Mouse (Mus musculus) thymus, postnatal 0 days (tissue): ENCODE data around the gene Rorb. TPM values are rescaled to one million over a fixed set of nuclear protein-coding genes. Genes with fewer than 3 reads are reported as not detected.

Experiments used
- DNase-seq: peaks from one replicate; pipeline ENCODE4 v3.0.0-alpha.2; 2015; ENCODE audit warnings: low spot score
- polyA plus RNA-seq: library from polyadenylated mRNA; unstranded; fragments of >200 nt; fragmentation: Nextera tagmentation; extraction: Ambion mirVana; gene quantifications from 2 replicates; pipeline ENCODE4 v1.2.1, GENCODE M21; 2015

Rorb gene
- polyA plus RNA-seq = 0.01 TPM in 1 of 2 replicates, not detected in the other

GRCm38 (mm10) chr19:19110793-19111427 lies at the start of gene Rorb:
Gene Rorb, minus strand, starts transcription at chr19:19111196.
- peak; percentile 51 for DNase-seq

DNA sequence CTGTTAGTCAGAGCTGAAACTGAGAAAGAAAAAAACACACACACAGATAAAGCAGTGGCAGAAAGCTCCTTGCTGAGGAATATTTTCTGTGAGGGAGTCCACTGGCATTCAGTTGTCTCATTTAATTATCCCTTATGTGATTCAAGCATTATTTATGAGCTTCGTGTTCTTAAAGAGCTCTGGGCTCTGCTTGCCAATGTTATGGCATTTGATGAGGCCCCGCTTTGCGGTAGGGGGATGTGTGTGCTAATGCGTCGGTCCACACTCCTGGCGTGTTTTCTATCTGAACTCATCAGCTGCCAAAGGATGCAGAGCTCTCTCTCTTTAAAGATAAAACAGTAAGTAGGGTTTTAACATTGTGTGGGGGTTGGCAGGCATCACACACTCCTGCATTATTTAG lies 37.9 kb upstream of the Rorb start:
- no peak for DNase-seq

- no peak for DNase-seq
These were observed 33.5 kb upstream of the Rorb start for GRCm38 (mm10) chr19:19144447-19144846.

GRCm38 (mm10) chr19:19136856-19137255 lies 25.9 kb upstream of the Rorb start:
- DNase-seq = no peak

DNA sequence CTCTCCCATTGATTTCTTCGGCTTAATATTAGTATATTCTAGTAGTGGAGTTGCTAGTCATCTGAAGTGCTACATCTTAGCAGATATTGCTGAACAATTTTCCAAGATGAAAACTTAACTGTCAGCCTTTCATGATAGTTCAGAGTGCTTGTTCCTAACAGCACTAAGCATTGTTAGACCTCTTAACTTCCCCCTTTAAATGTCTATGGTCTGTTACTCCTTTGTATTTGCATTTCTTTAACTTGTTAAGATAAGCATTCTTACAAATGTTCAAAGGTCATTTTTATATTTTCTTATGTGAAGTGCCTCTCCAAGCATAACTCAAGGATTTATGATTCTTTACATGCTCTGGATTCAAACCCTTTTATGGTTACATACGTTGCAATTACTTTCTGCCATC lies 24.8 kb upstream of the Rorb start:
- no peak for DNase-seq

DNA sequence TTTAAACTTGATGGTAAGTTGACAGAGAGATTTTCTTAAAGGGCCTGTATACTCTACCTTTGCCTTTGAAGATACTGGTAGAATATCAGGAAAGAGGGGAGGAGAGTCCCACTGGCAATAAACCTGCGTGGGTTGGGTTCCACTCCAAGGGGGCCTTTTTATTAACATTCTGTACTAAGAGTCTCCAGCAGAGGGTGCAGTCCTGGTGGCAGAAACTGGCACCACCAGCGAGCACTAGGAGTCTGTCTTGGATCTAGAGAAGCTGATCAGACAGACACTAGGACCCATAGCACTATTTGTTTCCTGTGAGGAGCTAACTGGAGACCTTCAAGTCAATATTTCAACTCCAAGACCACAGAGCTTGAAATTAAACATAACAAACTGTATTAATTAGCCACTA lies 11.3 kb upstream of the Rorb start:
- DNase-seq = no peak

DNA sequence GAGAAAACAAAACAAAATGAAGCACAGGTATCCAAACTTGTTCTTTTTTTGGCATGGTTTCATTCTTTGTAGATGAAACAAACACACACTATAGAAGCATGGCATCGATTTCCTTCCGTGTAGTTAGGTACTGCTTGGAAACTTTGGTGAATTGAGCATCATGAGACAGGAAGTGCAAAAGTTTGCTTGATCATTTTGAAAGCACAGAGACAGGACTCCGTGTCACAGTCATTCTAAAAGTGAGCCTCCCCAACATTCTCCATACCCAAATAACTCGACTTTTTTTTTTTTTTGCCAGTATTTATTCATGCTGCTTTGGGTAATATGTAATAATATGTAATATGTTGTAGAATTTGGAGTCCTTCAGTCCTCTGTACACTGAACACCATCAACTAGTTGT lies 1.2 kb upstream of the Rorb start:
- no peak for DNase-seq

DNA sequence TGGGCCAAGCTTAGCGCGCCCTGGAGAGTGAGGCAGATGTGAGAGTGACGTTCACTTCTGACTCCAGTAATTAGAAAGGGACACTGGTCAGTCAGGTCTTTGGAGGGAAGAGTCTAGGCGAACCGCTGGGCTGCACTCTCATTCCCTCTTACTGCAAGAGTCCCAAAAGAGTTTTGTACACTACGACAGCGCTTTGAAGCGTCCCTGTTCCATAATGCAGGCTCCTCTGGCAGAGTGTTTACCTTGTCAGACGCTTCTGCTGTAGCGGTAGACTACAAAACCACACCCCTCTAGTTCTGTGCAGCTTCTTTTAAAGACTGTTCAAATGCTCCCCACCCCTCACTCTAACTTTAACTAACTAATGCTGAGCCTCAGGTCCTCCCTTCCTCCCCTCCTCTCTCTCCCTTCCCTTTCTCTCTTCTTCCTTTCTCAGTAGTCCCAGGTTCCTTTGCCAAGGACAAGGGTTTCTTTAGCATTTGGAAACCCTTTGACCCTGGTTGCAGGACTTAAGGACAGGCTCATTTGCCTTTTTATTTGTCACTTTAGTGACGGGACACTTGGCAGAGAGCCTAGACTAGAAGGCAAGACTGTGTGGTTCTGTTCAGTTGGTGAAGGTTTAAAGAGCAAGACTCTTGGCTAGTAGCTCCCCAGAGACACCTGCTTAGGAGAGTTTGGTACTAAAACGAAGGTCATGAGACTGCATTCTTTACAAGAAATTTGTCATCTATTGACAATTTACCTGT lies 603 bp upstream of the Rorb start:
- DNase-seq = no peak

GRCm38 (mm10) chr19:19110011-19110768 lies 806 bp downstream of the Rorb start:
- DNase-seq = no peak

DNA sequence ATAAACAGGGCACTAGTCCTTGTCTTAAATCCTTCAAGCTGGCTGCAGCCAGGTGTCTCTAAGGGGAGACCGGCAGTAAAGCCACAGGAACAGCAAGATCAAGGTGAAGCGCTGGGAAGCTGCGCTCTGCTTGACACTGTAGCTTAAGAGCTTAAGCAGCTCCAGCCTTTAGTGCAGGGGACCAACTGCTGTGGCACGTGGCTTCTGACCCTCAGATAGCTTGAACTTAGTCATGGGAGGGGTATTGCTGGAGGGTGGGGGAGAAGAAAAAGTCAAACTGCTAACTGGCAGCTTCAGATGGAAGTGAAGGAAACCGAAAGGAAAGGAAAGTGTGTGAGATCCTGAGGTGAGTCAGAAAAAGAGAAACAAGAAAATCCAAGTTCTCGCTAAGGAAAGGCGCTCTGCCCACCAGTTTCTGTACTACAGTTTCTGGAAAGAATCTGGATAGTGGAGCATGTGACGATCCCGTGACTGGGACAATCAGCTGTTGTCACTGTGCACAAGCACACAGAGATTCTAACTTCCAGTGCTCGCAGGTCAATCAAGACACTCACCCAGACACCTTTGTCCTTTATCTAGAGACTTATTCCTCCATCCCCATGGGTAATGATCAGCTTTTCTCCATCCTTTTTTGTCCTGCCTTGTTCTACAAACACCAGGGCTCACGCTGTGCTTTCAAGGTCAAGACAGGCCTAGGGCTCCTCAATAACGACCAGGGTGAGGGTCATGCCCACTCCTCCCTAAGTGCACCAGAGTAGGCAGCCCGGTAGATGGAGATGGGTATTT lies 2.2 kb downstream of the Rorb start:
- no peak for DNase-seq

- DNase-seq = no peak
These were observed 6.4 kb downstream of the Rorb start for GRCm38 (mm10) chr19:19104581-19104980.

DNA sequence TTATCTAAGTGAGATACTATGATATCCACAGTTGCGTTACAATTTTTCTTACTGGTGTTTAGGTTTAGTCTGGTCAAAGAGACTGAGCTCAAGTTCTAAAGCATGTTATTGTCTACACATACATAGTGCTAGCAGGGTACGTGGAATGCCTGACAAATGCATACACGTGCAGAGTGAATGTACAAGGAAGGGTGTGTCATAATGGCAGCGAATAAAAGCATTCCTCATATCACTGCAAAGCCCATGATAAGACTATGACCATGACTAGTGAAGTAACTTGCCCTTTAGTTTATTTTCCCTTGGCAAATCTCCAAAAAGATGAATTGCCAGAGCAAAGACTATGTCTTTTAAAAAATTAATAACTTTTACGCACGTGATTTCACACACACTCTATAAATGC lies 13.8 kb downstream of the Rorb start:
- no peak for DNase-seq

DNA sequence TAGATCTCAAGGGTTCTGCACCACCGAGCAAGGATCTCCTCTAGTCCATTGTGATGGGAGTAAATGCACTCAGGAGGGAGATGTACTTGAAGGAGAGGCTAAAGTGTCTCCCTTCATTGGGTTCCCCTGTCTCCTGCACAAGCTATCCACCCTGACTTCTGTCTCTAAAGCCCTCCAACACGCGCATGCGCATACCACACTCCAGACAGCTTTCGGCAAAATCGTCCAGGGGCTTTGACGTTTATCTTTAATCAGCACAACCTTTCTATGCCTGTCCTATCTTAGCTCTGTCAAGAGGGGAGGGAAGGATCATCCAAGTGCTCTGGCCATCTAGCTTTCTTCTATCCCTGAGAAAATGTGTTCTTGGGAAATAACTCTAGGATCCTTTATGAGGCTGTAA lies 21.6 kb downstream of the Rorb start:
- DNase-seq = no peak

DNA sequence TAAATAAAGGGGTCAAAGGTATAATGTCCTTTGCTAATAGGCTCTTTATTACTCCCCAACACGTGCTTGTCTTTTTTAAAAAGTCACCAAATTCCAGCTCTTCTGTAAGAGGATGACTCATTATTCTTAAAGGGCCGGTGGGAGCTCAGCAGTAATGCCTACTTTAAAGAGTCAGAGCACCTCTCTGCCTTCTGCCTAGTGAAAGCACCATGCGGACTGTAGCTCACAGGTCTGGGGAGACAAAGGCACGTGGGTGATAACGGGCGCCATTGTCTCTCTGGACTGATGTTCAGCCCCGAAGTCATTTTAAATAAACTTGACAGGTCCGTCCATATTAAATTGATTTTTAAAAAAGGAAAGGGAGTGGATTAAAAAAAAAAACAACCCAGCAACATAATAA lies 33.1 kb downstream of the Rorb start:
- DNase-seq = no peak

DNA sequence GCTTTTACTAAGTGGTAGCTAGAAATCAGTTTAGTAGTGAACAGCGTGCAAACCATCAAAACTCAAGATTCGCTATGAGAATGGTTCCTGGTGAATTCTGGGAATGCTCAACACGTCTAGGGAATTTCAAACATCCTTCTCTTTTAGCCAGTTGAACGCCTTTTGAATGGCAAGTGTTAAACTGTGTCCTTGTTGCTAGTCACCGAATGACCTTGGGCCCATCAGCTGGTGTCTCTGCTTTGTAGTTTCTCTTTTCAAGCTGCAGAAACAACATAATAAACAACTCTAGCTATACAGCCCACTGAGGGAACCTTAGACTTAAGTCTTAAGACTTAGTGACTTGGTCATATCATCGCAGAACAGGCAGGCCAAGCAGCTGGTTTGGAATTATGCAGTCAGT lies 36.2 kb downstream of the Rorb start:
- DNase-seq = no peak

DNA sequence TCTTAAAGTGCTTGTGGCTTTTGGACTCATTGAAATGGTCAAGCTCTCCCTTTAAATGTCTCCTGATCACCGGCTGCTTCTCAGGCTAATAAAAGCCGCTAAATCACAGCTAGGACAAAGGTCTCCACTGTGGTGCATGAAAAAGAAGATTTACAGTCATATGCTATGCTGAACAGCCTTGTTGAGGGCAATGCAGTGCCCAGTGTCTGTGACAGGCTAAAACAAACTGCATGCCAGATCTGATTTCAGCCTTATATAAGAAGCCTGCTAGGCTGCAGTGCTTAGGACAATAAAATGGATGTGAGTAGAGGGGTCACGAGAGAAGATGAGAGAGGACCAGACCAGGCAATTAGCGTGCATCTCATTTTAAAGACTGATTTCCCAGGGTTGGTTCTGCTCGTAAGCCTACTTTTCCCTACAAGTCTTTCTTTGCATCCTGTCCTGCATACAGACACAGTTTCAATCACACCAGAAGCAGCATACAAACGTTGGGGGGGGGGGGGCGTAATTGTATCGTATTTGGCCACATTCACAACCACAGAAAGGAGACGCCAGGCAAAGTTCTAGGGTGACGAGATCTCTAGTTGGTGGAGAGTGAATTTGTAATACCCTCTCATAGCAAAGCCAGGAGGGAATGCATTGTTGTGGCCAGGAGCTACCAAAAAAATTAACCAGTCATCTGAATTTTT lies 52.1 kb downstream of the Rorb start:
- no peak for DNase-seq

- DNase-seq = no peak
These were observed 52.8 kb downstream of the Rorb start for GRCm38 (mm10) chr19:19058201-19058600.

GRCm38 (mm10) chr19:19043138-19043537 lies 67.9 kb downstream of the Rorb start:
- DNase-seq = no peak

- DNase-seq = no peak
These were observed 70.2 kb downstream of the Rorb start for GRCm38 (mm10) chr19:19040800-19041199.

- no peak for DNase-seq
These were observed 76.3 kb downstream of the Rorb start for GRCm38 (mm10) chr19:19034482-19035315.
